Mouse (Mus musculus): ENCODE measurements around the gene Galnt18. TPM values are rescaled to one million over a fixed set of nuclear protein-coding genes. Genes with fewer than 3 reads are reported as not detected.

Gene Galnt18
- polyA plus RNA-seq, 1 experiment from 2014 or later: 2.1 TPM

- WGBS (ENCODE audit: insufficient replicate concordance): 64% methylated on average over 8 of the region's 8 CpGs
- Histone ChIP-seq H3K27ac (no peak overlapping the region), H3K36me3 (no peaks in the 10 kb centered on the region), H3K4me2 (no peak overlapping the region), H3K9me3 (replicated peaks) (no peaks in the 10 kb centered on the region), H3K9ac (no peak overlapping the region), H3K27me3 (replicated peaks) (no peaks in the 10 kb centered on the region), H3K4me3 (no peak overlapping the region), H3K4me1 (peaks cover 8% of the 10 kb centered on the region)
- no peak for ATAC-seq
Measured at GRCm38 (mm10) chr7:111730346-111731269, 49.2 kb downstream of the Galnt18 start.

- Histone ChIP-seq H3K9me3 (replicated peaks) (no peaks in the 10 kb centered on the region), H3K4me3 (no peak overlapping the region), H3K9ac (no peak overlapping the region), H3K27me3 (replicated peaks) (0 out of 2 replicates have a peak, but pooled peaks cover 5% of the 10 kb centered on the region), H3K36me3 (no peaks in the 10 kb centered on the region), H3K4me1 (peaks cover 8% of the 10 kb centered on the region), H3K27ac (no peak overlapping the region), H3K4me2 (no peak overlapping the region)
- ATAC-seq: no peak
- 37% methylated on average over 2 of the region's 2 CpGs for WGBS (ENCODE audit: insufficient replicate concordance)
Measured at GRCm38 (mm10) chr7:111726928-111727327, 52.8 kb downstream of the Galnt18 start.

- Histone ChIP-seq H3K27me3 (replicated peaks) (0 out of 2 replicates have a peak, but pooled peaks cover 5% of the 10 kb centered on the region), H3K27ac (no peak overlapping the region), H3K9me3 (replicated peaks) (no peaks in the 10 kb centered on the region), H3K4me1 (peaks cover 12% of the 10 kb centered on the region), H3K36me3 (no peaks in the 10 kb centered on the region), H3K4me3 (no peak overlapping the region), H3K9ac (no peak overlapping the region), H3K4me2 (no peak overlapping the region)
- no peak for ATAC-seq
- 29% methylated on average over 7 of the region's 7 CpGs for WGBS (ENCODE audit: insufficient replicate concordance)
Measured at GRCm38 (mm10) chr7:111724730-111725129, 55.0 kb downstream of the Galnt18 start.

DNA sequence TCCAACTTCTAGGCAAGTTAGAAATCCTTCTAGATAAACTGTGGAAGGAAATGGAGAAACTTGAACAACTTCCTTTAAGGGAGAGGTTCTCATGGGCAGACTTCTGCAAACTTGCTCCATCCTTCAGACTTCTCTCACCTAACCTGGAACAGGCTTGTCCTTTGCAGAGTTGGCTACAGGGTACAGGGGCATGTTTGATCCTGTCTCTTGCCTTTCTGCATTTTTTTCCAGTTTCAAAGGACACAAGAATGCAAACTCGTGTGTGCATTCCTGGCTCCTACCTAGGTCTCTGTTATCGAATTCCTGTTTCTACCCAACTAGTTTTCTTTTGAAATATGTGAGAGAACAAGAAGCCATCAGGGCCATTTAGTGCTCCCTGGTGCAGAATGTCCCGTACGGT, 55.8 kb downstream of the Galnt18 start:
- Histone ChIP-seq H3K9me3 (replicated peaks) (no peaks in the 10 kb centered on the region), H3K4me3 (no peak overlapping the region), H3K27ac (no peak overlapping the region), H3K4me2 (no peak overlapping the region), H3K9ac (no peak overlapping the region), H3K4me1 (peaks cover 16% of the 10 kb centered on the region), H3K27me3 (replicated peaks) (0 out of 2 replicates have a peak, but pooled peaks cover 5% of the 10 kb centered on the region), H3K36me3 (no peaks in the 10 kb centered on the region)
- ATAC-seq: no peak
- 73% methylated on average over 4 of the region's 4 CpGs for WGBS (ENCODE audit: insufficient replicate concordance)

DNA sequence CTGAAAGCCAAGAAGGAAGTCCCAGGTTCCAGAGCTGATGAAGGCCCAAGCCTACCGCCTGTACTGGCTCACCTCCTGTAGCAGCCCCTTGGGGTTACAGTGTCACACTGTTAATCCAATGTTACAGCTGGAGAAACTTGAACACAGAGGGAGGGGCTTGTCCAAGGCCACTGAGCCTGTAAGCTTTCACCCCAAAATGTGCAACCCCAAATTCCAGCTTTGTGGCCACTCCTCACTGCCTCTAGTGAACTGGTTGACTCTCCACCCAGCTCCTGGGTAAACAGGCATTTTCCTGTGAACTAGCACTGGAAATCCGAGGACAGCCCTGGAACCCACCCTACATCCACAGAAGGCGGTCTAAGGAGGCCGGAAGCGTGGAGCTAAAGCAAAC, 58.5 kb downstream of the Galnt18 start:
- Histone ChIP-seq H3K36me3 (no peaks in the 10 kb centered on the region), H3K27ac (no peak overlapping the region), H3K4me2 (no peak overlapping the region), H3K9me3 (replicated peaks) (no peaks in the 10 kb centered on the region), H3K4me1 (peaks cover 30% of the 10 kb centered on the region), H3K4me3 (no peak overlapping the region), H3K9ac (no peak overlapping the region), H3K27me3 (replicated peaks) (0 out of 2 replicates have a peak, but pooled peaks cover 5% of the 10 kb centered on the region)
- 67% methylated on average over 5 of the region's 5 CpGs for WGBS (ENCODE audit: insufficient replicate concordance)
- no peak for ATAC-seq

DNA sequence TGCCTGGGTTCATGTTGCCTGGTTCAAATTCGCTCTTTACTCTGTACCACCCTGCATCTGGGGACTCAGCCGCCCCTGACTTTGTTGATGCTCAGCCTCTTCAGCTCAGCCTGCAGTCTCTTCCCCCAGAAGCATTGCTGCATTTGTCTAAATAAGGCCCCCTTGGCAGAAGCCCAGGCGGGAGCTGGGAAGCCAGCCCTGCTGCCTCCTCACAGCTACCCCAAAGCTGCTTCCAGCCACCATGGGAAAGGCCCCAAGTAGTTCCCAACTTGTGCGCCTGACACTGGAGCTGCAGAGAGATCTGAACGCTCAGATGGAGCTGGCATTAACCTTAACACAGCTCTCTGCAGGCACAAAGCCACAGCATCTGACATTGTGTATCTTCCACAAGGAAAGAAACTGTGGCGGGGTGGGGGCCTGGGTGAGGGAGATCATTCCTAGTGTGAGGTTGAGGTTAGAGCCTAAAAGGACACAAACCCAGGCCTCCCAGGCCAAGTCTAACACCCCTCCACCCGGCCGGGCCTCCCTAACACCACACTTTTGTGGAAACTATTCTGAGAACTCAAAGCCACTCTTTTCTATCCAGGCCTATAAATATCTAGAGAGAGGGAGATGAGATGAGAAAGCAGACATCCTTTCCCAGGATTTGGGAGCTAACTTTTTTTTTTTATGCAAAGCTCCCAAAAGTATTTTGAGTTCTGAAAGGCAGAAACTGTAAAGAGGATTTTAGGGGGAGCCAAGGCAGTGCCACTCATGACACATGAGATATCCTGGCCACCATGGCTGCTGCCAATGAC, 59.1 kb downstream of the Galnt18 start:
- WGBS (ENCODE audit: insufficient replicate concordance): 62% methylated on average over 8 of the region's 8 CpGs
- ATAC-seq: no peak

DNA sequence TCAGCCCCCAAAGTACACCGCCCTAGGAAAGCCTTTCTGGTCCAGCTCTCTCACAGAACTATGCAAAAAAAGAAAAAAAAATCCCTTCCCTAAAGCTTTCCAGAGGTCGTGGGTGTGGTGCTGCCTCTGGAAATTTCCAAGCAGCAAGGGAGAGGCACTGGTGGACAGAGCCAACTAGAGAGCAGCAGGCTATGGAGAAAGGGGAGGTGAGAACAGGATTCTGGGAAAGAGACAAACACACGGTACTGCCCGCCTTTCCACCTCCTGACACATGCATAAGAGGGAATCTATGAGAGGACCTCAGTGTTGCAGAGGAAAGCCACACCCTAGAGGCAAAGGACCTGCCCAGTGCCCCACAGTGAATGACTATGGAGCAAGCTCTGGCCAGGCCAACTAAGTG, 60.9 kb downstream of the Galnt18 start:
- H3K9ac ChIP-seq: no peak overlapping the region
- peaks cover 43% of the 10 kb centered on the region for H3K4me1 ChIP-seq
- 56% methylated on average over 4 of the region's 4 CpGs for WGBS (ENCODE audit: insufficient replicate concordance)
- no peak overlapping the region for H3K4me2 ChIP-seq
- H3K27me3 ChIP-seq (replicated peaks): 0 out of 2 replicates have a peak, but pooled peaks cover 5% of the 10 kb centered on the region
- H3K4me3 ChIP-seq: no peak overlapping the region
- H3K9me3 ChIP-seq (replicated peaks): no peaks in the 10 kb centered on the region
- 0 out of 2 replicates have a peak, but pooled peaks have one; percentile 36 for ATAC-seq
- no peak overlapping the region for H3K27ac ChIP-seq
- no peaks in the 10 kb centered on the region for H3K36me3 ChIP-seq

More for the DNA sequence above, 59.1 kb downstream of the Galnt18 start:
- no peak overlapping the region for H3K27ac ChIP-seq
- H3K36me3 ChIP-seq: no peaks in the 10 kb centered on the region
- H3K4me2 ChIP-seq: no peak overlapping the region
- 0 out of 2 replicates have a peak, but pooled peaks cover 5% of the 10 kb centered on the region for H3K27me3 ChIP-seq (replicated peaks)
- H3K4me3 ChIP-seq: no peak overlapping the region
- H3K9ac ChIP-seq: no peak overlapping the region
- no peaks in the 10 kb centered on the region for H3K9me3 ChIP-seq (replicated peaks)
- H3K4me1 ChIP-seq: peaks cover 29% of the 10 kb centered on the region

DNA sequence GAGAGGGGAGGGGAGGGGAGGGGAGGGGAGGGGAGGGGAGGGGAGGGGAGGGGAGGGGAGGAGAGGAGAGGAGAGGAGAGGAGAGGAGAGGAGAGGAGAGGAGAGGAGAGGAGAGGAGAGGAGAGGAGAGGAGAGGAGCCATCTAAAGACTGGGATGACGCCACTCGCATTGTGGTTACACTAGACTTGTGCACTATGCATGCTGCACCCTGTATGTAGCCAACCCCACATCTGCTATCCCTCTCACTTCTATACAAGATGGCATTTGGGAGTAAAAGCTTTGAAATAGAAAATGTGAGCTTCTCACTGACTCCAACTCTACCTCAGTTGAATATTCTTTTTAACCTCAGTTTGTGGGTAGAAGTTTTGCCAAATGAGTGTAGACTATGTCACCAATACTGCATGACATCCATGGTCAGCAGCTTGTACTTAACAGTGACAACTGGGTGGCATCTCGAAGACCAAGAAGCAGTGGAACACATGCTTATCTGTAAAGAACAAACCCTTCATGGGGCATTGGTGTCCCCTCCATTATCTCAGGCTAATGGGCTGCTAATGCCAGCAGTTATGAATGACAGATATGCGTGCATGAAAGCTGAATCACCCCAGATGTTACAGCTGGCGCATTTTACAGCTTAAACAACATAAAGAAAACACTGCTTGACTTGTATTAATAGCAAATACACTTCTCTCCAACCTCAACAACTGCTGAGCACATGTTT, 65.0 kb downstream of the Galnt18 start:
- Histone ChIP-seq H3K9me3 (replicated peaks) (no peaks in the 10 kb centered on the region), H3K27me3 (replicated peaks) (no peaks in the 10 kb centered on the region), H3K36me3 (no peaks in the 10 kb centered on the region), H3K9ac (no peak overlapping the region), H3K4me2 (peak overlapping the region; percentile 23; the same call in 1 of the 2 replicates), H3K4me1 (peaks cover 68% of the 10 kb centered on the region), H3K4me3 (no peak overlapping the region), H3K27ac (peak overlapping the region; percentile 75)
- WGBS (ENCODE audit: insufficient replicate concordance): 48% methylated on average over 5 of the region's 5 CpGs
- peak; percentile 88 for ATAC-seq

- WGBS (ENCODE audit: insufficient replicate concordance): 56% methylated on average over 3 of the region's 3 CpGs
Measured at GRCm38 (mm10) chr7:111713828-111714600, 65.8 kb downstream of the Galnt18 start.

GRCm38 (mm10) chr7:111712797-111713196, 67.0 kb downstream of the Galnt18 start:
- H3K4me1 ChIP-seq: peaks cover 52% of the 10 kb centered on the region
- no peak overlapping the region for H3K27ac ChIP-seq
- no peaks in the 10 kb centered on the region for H3K27me3 ChIP-seq (replicated peaks)
- H3K4me3 ChIP-seq: no peak overlapping the region
- no peaks in the 10 kb centered on the region for H3K36me3 ChIP-seq
- H3K9ac ChIP-seq: no peak overlapping the region
- H3K4me2 ChIP-seq: no peak overlapping the region
- 50% methylated on average over 4 of the region's 4 CpGs for WGBS (ENCODE audit: insufficient replicate concordance)
- ATAC-seq: no peak
- no peaks in the 10 kb centered on the region for H3K9me3 ChIP-seq (replicated peaks)

More at GRCm38 (mm10) chr7:111713828-111714600, 65.8 kb downstream of the Galnt18 start:
- Histone ChIP-seq H3K4me2 (no peak overlapping the region), H3K4me1 (peaks cover 64% of the 10 kb centered on the region), H3K27ac (peak overlapping the region; percentile 27; the same call in 1 of the 2 replicates), H3K27me3 (replicated peaks) (no peaks in the 10 kb centered on the region), H3K9me3 (replicated peaks) (no peaks in the 10 kb centered on the region), H3K9ac (no peak overlapping the region), H3K4me3 (no peak overlapping the region), H3K36me3 (no peaks in the 10 kb centered on the region)
- ATAC-seq: no peak

Measured in liver, embryonic 12.5 days (tissue).